Mouse (Mus musculus): Measurements from ENCODE around the gene Gadl1. TPM values are rescaled to one million over a fixed set of nuclear protein-coding genes. Genes with fewer than 3 reads are reported as not detected.
"Not testable (repeated sequence)": the region's sequence is repeated elsewhere in the genome, so short reads cannot be mapped to it uniquely, and the experiment has no call there.

Gadl1 gene
- polyA plus RNA-seq, 1 experiment from 2014 or later = 0.54 TPM

GRCm38 (mm10) chr9:115995856-115996560 is 86.8 kb downstream of the Gadl1 start:
- Histone ChIP-seq H3K27ac (replicated peaks) (no peak overlapping the region), H3K4me3 (no peak overlapping the region), H3K9me3 (replicated peaks) (no peaks in the 10 kb centered on the region), H3K27me3 (ENCODE audit: low read depth, poor library complexity, severe bottlenecking) (no peaks in the 10 kb centered on the region), H3K4me1 (no peaks in the 10 kb centered on the region), H3K36me3 (no peaks in the 10 kb centered on the region)
- no peak for DNase-seq (ENCODE audit: low spot score)
- WGBS = 91% methylated on average over 23 of the region's 23 CpGs

- Histone ChIP-seq H3K9me3 (replicated peaks) (no peaks in the 10 kb centered on the region), H3K27ac (replicated peaks) (no peak overlapping the region), H3K4me1 (no peaks in the 10 kb centered on the region), H3K36me3 (no peaks in the 10 kb centered on the region), H3K4me3 (no peak overlapping the region), H3K27me3 (ENCODE audit: low read depth, poor library complexity, severe bottlenecking) (no peaks in the 10 kb centered on the region)
- no peak for DNase-seq (ENCODE audit: low spot score)
- 89% methylated on average over 4 of the region's 4 CpGs for WGBS
These were observed 89.1 kb downstream of the Gadl1 start for GRCm38 (mm10) chr9:115998383-115998782.

- 87% methylated on average over 8 of the region's 8 CpGs for WGBS
- no peak overlapping the region for H3K4me3 ChIP-seq
- no peaks in the 10 kb centered on the region for H3K27me3 ChIP-seq (ENCODE audit: low read depth, poor library complexity, severe bottlenecking)
- DNase-seq (ENCODE audit: low spot score) = no peak
- no peaks in the 10 kb centered on the region for H3K4me1 ChIP-seq
- no peak overlapping the region for H3K27ac ChIP-seq (replicated peaks)
- H3K9me3 ChIP-seq (replicated peaks) = no peaks in the 10 kb centered on the region
- no peaks in the 10 kb centered on the region for H3K36me3 ChIP-seq
These were observed 90.2 kb downstream of the Gadl1 start for GRCm38 (mm10) chr9:115999361-115999990.

- 78% methylated on average over 4 of the region's 4 CpGs for WGBS
- Histone ChIP-seq H3K27me3 (ENCODE audit: low read depth, poor library complexity, severe bottlenecking) (no peaks in the 10 kb centered on the region), H3K4me1 (no peaks in the 10 kb centered on the region), H3K27ac (replicated peaks) (no peak overlapping the region), H3K4me3 (no peak overlapping the region), H3K9me3 (replicated peaks) (no peaks in the 10 kb centered on the region; the same call in 1 of the 2 replicates), H3K36me3 (no peaks in the 10 kb centered on the region)
- DNase-seq (ENCODE audit: low spot score) = no peak
These were observed 104.7 kb downstream of the Gadl1 start for GRCm38 (mm10) chr9:116013911-116014310.

GRCm38 (mm10) chr9:116016221-116016620 is 107.0 kb downstream of the Gadl1 start:
- H3K4me1 ChIP-seq = no peaks in the 10 kb centered on the region
- DNase-seq (ENCODE audit: low spot score) = no peak
- no peaks in the 10 kb centered on the region; the same call in 1 of the 2 replicates for H3K9me3 ChIP-seq (replicated peaks)
- no peak overlapping the region for H3K4me3 ChIP-seq
- no peak overlapping the region for H3K27ac ChIP-seq (replicated peaks)
- WGBS = 92% methylated on average over 9 of the region's 9 CpGs
- no peaks in the 10 kb centered on the region for H3K36me3 ChIP-seq
- no peaks in the 10 kb centered on the region for H3K27me3 ChIP-seq (ENCODE audit: low read depth, poor library complexity, severe bottlenecking)

GRCm38 (mm10) chr9:116017091-116017490 is 107.8 kb downstream of the Gadl1 start:
- Histone ChIP-seq H3K9me3 (replicated peaks) (no peaks in the 10 kb centered on the region), H3K4me3 (no peak overlapping the region), H3K27me3 (ENCODE audit: low read depth, poor library complexity, severe bottlenecking) (no peaks in the 10 kb centered on the region), H3K36me3 (no peaks in the 10 kb centered on the region), H3K4me1 (no peaks in the 10 kb centered on the region), H3K27ac (replicated peaks) (no peak overlapping the region)
- WGBS = 83% methylated on average over 3 of the region's 3 CpGs
- DNase-seq (ENCODE audit: low spot score) = no peak

- Histone ChIP-seq H3K4me3 (no peak overlapping the region), H3K36me3 (no peaks in the 10 kb centered on the region), H3K4me1 (no peaks in the 10 kb centered on the region), H3K27me3 (ENCODE audit: low read depth, poor library complexity, severe bottlenecking) (no peaks in the 10 kb centered on the region), H3K27ac (replicated peaks) (no peak overlapping the region), H3K9me3 (replicated peaks) (no peaks in the 10 kb centered on the region)
- 90% methylated on average over 7 of the region's 7 CpGs for WGBS
- no peak for DNase-seq (ENCODE audit: low spot score)
These were observed 109.3 kb downstream of the Gadl1 start for GRCm38 (mm10) chr9:116018586-116018985.

GRCm38 (mm10) chr9:116025371-116025770 is 116.1 kb downstream of the Gadl1 start:
- H3K4me3 ChIP-seq = no peak overlapping the region
- no peaks in the 10 kb centered on the region for H3K4me1 ChIP-seq
- no peaks in the 10 kb centered on the region for H3K27me3 ChIP-seq (ENCODE audit: low read depth, poor library complexity, severe bottlenecking)
- no peak overlapping the region for H3K27ac ChIP-seq (replicated peaks)
- H3K36me3 ChIP-seq = no peaks in the 10 kb centered on the region
- DNase-seq (ENCODE audit: low spot score) = no peak
- no peaks in the 10 kb centered on the region for H3K9me3 ChIP-seq (replicated peaks)
- WGBS = 87% methylated on average over 6 of the region's 6 CpGs

- Histone ChIP-seq H3K9me3 (replicated peaks) (no peaks in the 10 kb centered on the region), H3K27me3 (ENCODE audit: low read depth, poor library complexity, severe bottlenecking) (no peaks in the 10 kb centered on the region), H3K36me3 (no peaks in the 10 kb centered on the region), H3K4me3 (no peak overlapping the region), H3K4me1 (peaks cover 12% of the 10 kb centered on the region), H3K27ac (replicated peaks) (no peak overlapping the region)
- WGBS = 90% methylated on average over 2 of the region's 2 CpGs
- no peak for DNase-seq (ENCODE audit: low spot score)
These were observed 119.8 kb downstream of the Gadl1 start for GRCm38 (mm10) chr9:116029076-116029475.

- Histone ChIP-seq H3K27ac (replicated peaks) (no peak overlapping the region), H3K4me1 (peaks cover 12% of the 10 kb centered on the region), H3K27me3 (ENCODE audit: low read depth, poor library complexity, severe bottlenecking) (no peaks in the 10 kb centered on the region), H3K9me3 (replicated peaks) (no peaks in the 10 kb centered on the region), H3K4me3 (no peak overlapping the region), H3K36me3 (no peaks in the 10 kb centered on the region)
- no peak for DNase-seq (ENCODE audit: low spot score)
- 72% methylated on average over 5 of the region's 5 CpGs for WGBS
These were observed 123.5 kb downstream of the Gadl1 start for GRCm38 (mm10) chr9:116032711-116033110.

GRCm38 (mm10) chr9:116038275-116038674 is 129.0 kb downstream of the Gadl1 start:
- no peak for DNase-seq (ENCODE audit: low spot score)

GRCm38 (mm10) chr9:116039981-116040380 is 130.7 kb downstream of the Gadl1 start:
- Histone ChIP-seq H3K4me3 (no peak overlapping the region), H3K27me3 (ENCODE audit: low read depth, poor library complexity, severe bottlenecking) (no peaks in the 10 kb centered on the region), H3K36me3 (no peaks in the 10 kb centered on the region), H3K27ac (replicated peaks) (no peak overlapping the region), H3K9me3 (replicated peaks) (no peaks in the 10 kb centered on the region), H3K4me1 (no peaks in the 10 kb centered on the region)
- DNase-seq (ENCODE audit: low spot score) = no peak
- 93% methylated on average over 4 of the region's 4 CpGs for WGBS

More at GRCm38 (mm10) chr9:116038275-116038674, 129.0 kb downstream of the Gadl1 start:
- no peaks in the 10 kb centered on the region for H3K4me1 ChIP-seq
- WGBS = 94% methylated on average over 6 of the region's 6 CpGs
- H3K9me3 ChIP-seq (replicated peaks) = no peaks in the 10 kb centered on the region
- no peaks in the 10 kb centered on the region for H3K36me3 ChIP-seq
- H3K27me3 ChIP-seq (ENCODE audit: low read depth, poor library complexity, severe bottlenecking) = no peaks in the 10 kb centered on the region
- H3K4me3 ChIP-seq = no peak overlapping the region
- no peak overlapping the region for H3K27ac ChIP-seq (replicated peaks)

GRCm38 (mm10) chr9:116040852-116041251 is 131.6 kb downstream of the Gadl1 start:
- not testable (repeated sequence) for H3K27me3 ChIP-seq (ENCODE audit: low read depth, poor library complexity, severe bottlenecking); H3K27ac ChIP-seq (replicated peaks); DNase-seq (ENCODE audit: low spot score); H3K36me3 ChIP-seq; H3K9me3 ChIP-seq (replicated peaks); H3K4me3 ChIP-seq; H3K4me1 ChIP-seq
- WGBS = 92% methylated on average over 14 of the region's 14 CpGs

All from midbrain, embryonic 10.5 days (tissue).